Mouse (Mus musculus): ENCODE measurements at regions not wholly inside any gene's neighbourhood (a gene's known extent, or its start where the extent isn't known, plus 50 kb on each side); places are given as distances from the start of the nearest gene placed in this dataset.

DNA sequence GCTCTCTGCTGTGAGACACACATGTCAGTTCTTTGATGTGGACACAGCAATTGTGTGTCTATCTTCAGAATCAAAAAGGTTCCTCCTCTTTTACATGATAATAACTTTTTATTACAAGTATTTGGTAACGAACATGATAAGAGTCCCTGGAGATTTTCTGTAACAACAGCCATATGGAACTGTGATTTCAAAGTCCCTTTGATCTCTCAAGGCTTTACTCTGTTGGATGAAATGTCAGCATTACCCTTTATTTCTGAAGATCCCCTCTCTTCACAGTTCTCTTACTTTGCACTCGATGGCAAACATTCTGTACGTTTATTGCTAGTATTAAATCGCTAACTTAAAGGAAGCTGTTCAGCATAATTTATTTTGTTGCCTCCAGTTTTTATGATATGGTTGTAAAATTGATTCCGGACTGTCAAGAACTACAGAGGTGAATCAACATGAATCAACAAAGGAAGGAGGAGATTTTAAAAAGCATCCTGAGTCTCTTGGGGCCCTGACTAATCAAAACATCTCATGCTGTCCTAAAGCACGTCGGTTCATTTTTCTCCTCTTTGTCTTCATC lies 162.0 kb downstream of the Abcc12 start:
- no peaks in the 10 kb centered on the region for H3K36me3 ChIP-seq (ENCODE audit: control insufficient read depth, insufficient read depth)
- no peak for TF ChIP-seq MYOD1 (IDR thresholded peaks at IDR 0.05; ENCODE audit: control insufficient read depth, insufficient read length, low read depth)
- TF ChIP-seq CEBPB (IDR thresholded peaks at IDR 0.05; ENCODE audit: low read depth) = no peak
- TF ChIP-seq FOSL1 (IDR thresholded peaks at IDR 0.05; ENCODE audit: insufficient read depth, low read length, poor library complexity, severe bottlenecking) = no peak
- TF ChIP-seq USF1 (IDR thresholded peaks at IDR 0.05; ENCODE audit: low read depth) = no peak
- no peak for TF ChIP-seq CTCF (IDR thresholded peaks at IDR 0.05; ENCODE audit: control insufficient read depth, insufficient read depth, insufficient read length)
- TF ChIP-seq MAX (IDR thresholded peaks at IDR 0.05) = no peak
- TF ChIP-seq MYOG (IDR thresholded peaks at IDR 0.05; ENCODE audit: control insufficient read depth, extremely low read depth, insufficient read length) = no peak
- no peaks in the 10 kb centered on the region for H3K27me3 ChIP-seq (ENCODE audit: control insufficient read depth, insufficient read depth, insufficient read length)
- no peaks in the 10 kb centered on the region for H3K79me3 ChIP-seq (ENCODE audit: low read depth)
- no peaks in the 10 kb centered on the region for H3K79me2 ChIP-seq (ENCODE audit: control insufficient read depth, insufficient read depth)
- H3K4me3 ChIP-seq (ENCODE audit: insufficient read depth, poor library complexity, severe bottlenecking) = no peak overlapping the region
- H3ac ChIP-seq (ENCODE audit: control insufficient read depth, insufficient read length, low read depth) = no peak overlapping the region

DNA sequence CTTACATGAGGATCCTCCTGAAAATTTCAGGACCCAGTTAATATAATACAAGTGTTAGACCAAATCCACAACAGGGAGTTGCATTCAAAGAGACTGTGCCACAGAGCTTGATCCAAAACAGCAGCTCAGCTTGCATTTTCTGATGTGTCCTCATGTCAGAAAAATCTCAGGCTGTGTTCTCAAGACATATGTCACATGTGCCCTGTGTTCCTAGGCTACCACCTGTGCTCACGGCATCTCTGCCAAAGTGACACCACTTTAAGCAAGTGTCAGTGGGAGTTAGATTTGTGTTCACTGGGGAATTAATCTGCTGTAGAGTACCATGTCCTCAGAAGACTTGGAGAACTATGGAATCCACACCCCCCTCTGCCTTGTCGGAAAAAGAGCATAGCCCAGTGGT lies 165.3 kb downstream of the Abcc12 start:
- Histone ChIP-seq H3ac (ENCODE audit: control insufficient read depth, insufficient read length, low read depth) (no peak overlapping the region), H3K79me3 (ENCODE audit: low read depth) (no peaks in the 10 kb centered on the region), H3K36me3 (ENCODE audit: control insufficient read depth, insufficient read depth) (no peaks in the 10 kb centered on the region), H3K79me2 (ENCODE audit: control insufficient read depth, insufficient read depth) (no peaks in the 10 kb centered on the region), H3K27me3 (ENCODE audit: control insufficient read depth, insufficient read depth, insufficient read length) (no peaks in the 10 kb centered on the region), H3K4me3 (ENCODE audit: insufficient read depth, poor library complexity, severe bottlenecking) (no peak overlapping the region)
- TF ChIP-seq MAX (IDR thresholded peaks at IDR 0.05) (no peak), MYOD1 (IDR thresholded peaks at IDR 0.05; ENCODE audit: control insufficient read depth, insufficient read length, low read depth) (no peak)

DNA sequence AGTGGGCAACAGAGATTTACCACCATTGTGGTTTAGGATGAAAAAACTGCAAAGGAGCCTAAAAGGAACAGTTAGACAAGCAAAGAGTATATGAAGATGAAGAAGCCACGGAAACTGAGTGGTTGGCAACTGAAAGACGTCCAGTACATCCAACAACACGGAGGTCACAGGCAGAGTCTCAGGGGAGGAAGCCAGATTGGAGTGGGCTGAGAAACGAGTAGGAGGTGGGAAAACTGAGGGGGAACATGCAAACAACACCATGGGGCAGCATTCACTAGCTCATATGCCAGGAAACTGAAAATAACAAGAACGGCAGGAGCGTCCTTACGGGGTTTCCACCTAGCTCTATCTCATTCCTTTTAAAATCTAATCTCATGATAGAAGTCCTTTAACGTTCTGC lies 169.3 kb downstream of the Abcc12 start:
- Histone ChIP-seq H3K79me2 (ENCODE audit: control insufficient read depth, insufficient read depth) (no peaks in the 10 kb centered on the region), H3K4me3 (ENCODE audit: insufficient read depth, poor library complexity, severe bottlenecking) (no peak overlapping the region), H3K79me3 (ENCODE audit: low read depth) (no peaks in the 10 kb centered on the region), H3ac (ENCODE audit: control insufficient read depth, insufficient read length, low read depth) (no peak overlapping the region), H3K27me3 (ENCODE audit: control insufficient read depth, insufficient read depth, insufficient read length) (no peaks in the 10 kb centered on the region), H3K36me3 (ENCODE audit: control insufficient read depth, insufficient read depth) (no peaks in the 10 kb centered on the region)
- TF ChIP-seq USF1 (IDR thresholded peaks at IDR 0.05; ENCODE audit: low read depth) (no peak), MYOG (IDR thresholded peaks at IDR 0.05; ENCODE audit: control insufficient read depth, extremely low read depth, insufficient read length) (no peak), CTCF (IDR thresholded peaks at IDR 0.05; ENCODE audit: control insufficient read depth, insufficient read depth, insufficient read length) (no peak), CEBPB (IDR thresholded peaks at IDR 0.05; ENCODE audit: low read depth) (no peak), MYOD1 (IDR thresholded peaks at IDR 0.05; ENCODE audit: control insufficient read depth, insufficient read length, low read depth) (no peak), FOSL1 (IDR thresholded peaks at IDR 0.05; ENCODE audit: insufficient read depth, low read length, poor library complexity, severe bottlenecking) (no peak), MAX (IDR thresholded peaks at IDR 0.05) (no peak)

DNA sequence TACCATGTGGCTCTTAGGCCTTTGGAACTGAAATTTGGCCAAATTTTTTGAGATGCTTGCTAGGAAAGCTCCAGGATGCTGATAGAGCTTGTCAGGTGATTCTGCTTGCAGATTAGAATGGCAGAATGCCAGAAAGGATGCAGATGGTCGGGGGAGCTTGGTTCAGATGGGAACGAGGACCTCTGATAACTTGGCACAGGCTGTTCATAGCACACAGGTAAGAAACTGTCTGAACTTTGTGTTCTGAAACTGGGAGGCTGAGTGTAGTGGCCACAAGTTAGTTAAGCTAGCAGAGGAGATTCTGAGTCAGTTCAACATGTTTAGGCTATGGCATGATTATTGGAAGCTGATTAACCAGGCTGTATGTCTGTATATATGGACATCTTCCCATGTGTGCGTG lies 174.3 kb downstream of the Abcc12 start:
- Histone ChIP-seq H3K79me2 (ENCODE audit: control insufficient read depth, insufficient read depth) (no peaks in the 10 kb centered on the region), H3K36me3 (ENCODE audit: control insufficient read depth, insufficient read depth) (no peaks in the 10 kb centered on the region), H3K27me3 (ENCODE audit: control insufficient read depth, insufficient read depth, insufficient read length) (no peaks in the 10 kb centered on the region), H3K4me3 (ENCODE audit: insufficient read depth, poor library complexity, severe bottlenecking) (no peak overlapping the region), H3ac (ENCODE audit: control insufficient read depth, insufficient read length, low read depth) (no peak overlapping the region), H3K79me3 (ENCODE audit: low read depth) (no peaks in the 10 kb centered on the region)
- TF ChIP-seq MAX (IDR thresholded peaks at IDR 0.05) (no peak), CEBPB (IDR thresholded peaks at IDR 0.05; ENCODE audit: low read depth) (no peak), MYOD1 (IDR thresholded peaks at IDR 0.05; ENCODE audit: control insufficient read depth, insufficient read length, low read depth) (no peak), USF1 (IDR thresholded peaks at IDR 0.05; ENCODE audit: low read depth) (no peak), MYOG (IDR thresholded peaks at IDR 0.05; ENCODE audit: control insufficient read depth, extremely low read depth, insufficient read length) (no peak), FOSL1 (IDR thresholded peaks at IDR 0.05; ENCODE audit: insufficient read depth, low read length, poor library complexity, severe bottlenecking) (no peak), CTCF (IDR thresholded peaks at IDR 0.05; ENCODE audit: control insufficient read depth, insufficient read depth, insufficient read length) (no peak)

DNA sequence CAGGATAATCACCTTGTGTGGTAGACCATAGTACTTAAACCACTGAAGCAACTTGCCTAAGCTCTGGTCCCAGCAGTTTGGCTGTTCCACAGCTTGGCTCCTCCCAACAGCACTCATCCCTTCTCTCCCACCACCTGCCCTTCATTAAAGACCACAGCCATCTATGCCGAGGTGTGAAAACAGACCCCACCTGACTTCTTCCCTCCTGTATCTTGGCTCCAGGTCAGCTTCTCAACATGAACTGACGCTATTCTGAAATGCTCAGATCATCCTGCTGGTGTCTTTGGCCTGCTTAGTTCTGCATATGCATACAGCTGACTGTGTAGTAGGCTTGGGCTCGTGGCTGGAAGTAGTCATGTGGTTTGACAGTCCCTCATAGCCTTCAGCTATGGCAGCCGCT lies 177.1 kb downstream of the Abcc12 start:
- H3K36me3 ChIP-seq (ENCODE audit: control insufficient read depth, insufficient read depth) = no peaks in the 10 kb centered on the region
- H3K4me3 ChIP-seq (ENCODE audit: insufficient read depth, poor library complexity, severe bottlenecking) = no peak overlapping the region
- no peak overlapping the region for H3ac ChIP-seq (ENCODE audit: control insufficient read depth, insufficient read length, low read depth)
- TF ChIP-seq FOSL1 (IDR thresholded peaks at IDR 0.05; ENCODE audit: insufficient read depth, low read length, poor library complexity, severe bottlenecking) (no peak), USF1 (IDR thresholded peaks at IDR 0.05; ENCODE audit: low read depth) (no peak), MAX (IDR thresholded peaks at IDR 0.05) (no peak), CTCF (IDR thresholded peaks at IDR 0.05; ENCODE audit: control insufficient read depth, insufficient read depth, insufficient read length) (no peak), CEBPB (IDR thresholded peaks at IDR 0.05; ENCODE audit: low read depth) (no peak), MYOD1 (IDR thresholded peaks at IDR 0.05; ENCODE audit: control insufficient read depth, insufficient read length, low read depth) (no peak), MYOG (IDR thresholded peaks at IDR 0.05; ENCODE audit: control insufficient read depth, extremely low read depth, insufficient read length) (no peak)
- H3K79me3 ChIP-seq (ENCODE audit: low read depth) = no peaks in the 10 kb centered on the region
- no peaks in the 10 kb centered on the region for H3K79me2 ChIP-seq (ENCODE audit: control insufficient read depth, insufficient read depth)
- H3K27me3 ChIP-seq (ENCODE audit: control insufficient read depth, insufficient read depth, insufficient read length) = no peaks in the 10 kb centered on the region

DNA sequence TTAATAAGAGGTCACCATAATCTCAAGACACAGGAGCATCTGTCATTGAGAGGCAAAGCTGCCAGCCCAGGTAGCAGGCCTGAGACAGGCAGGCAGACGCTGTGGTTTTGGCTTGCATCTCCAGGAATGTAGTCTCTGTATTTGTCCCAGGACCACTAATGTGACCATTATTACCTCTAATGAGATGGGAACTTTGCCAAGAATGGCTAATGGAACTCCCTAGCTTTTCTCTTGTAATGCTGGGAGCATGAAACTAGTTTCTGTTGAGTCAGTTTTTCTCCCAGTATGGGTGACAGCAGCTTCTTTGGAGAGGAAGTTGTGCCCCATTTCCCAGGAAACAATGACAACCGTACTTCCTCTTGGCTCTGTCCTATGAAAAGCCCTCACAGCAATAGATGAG lies 178.5 kb downstream of the Abcc12 start:
- no peaks in the 10 kb centered on the region for H3K79me2 ChIP-seq (ENCODE audit: control insufficient read depth, insufficient read depth)
- no peaks in the 10 kb centered on the region for H3K36me3 ChIP-seq (ENCODE audit: control insufficient read depth, insufficient read depth)

More for the DNA sequence above, 178.5 kb downstream of the Abcc12 start:
- Histone ChIP-seq H3K27me3 (ENCODE audit: control insufficient read depth, insufficient read depth, insufficient read length) (no peaks in the 10 kb centered on the region), H3K4me3 (ENCODE audit: insufficient read depth, poor library complexity, severe bottlenecking) (no peak overlapping the region), H3K79me3 (ENCODE audit: low read depth) (no peaks in the 10 kb centered on the region), H3ac (ENCODE audit: control insufficient read depth, insufficient read length, low read depth) (no peak overlapping the region)
- TF ChIP-seq CEBPB (IDR thresholded peaks at IDR 0.05; ENCODE audit: low read depth) = no peak
- no peak for TF ChIP-seq MYOD1 (IDR thresholded peaks at IDR 0.05; ENCODE audit: control insufficient read depth, insufficient read length, low read depth)
- TF ChIP-seq USF1 (IDR thresholded peaks at IDR 0.05; ENCODE audit: low read depth) = no peak
- TF ChIP-seq FOSL1 (IDR thresholded peaks at IDR 0.05; ENCODE audit: insufficient read depth, low read length, poor library complexity, severe bottlenecking) = no peak
- TF ChIP-seq MYOG (IDR thresholded peaks at IDR 0.05; ENCODE audit: control insufficient read depth, extremely low read depth, insufficient read length) = no peak
- no peak for TF ChIP-seq CTCF (IDR thresholded peaks at IDR 0.05; ENCODE audit: control insufficient read depth, insufficient read depth, insufficient read length)
- TF ChIP-seq MAX (IDR thresholded peaks at IDR 0.05) = no peak

Data from C2C12 (cell line).